Mouse (Mus musculus) right cerebral cortex, adult 18-20 months (tissue): ENCODE data around the gene Pknox2.
A peak's percentile ranks its signal among the peaks of the same experiment; 100 is the strongest.

ENCODE experiments used
- DNase-seq: peaks from one replicate; pipeline ENCODE4 v3.0.0; 2022; ENCODE audit warnings: mixed read lengths

The Pknox2 gene

DNA sequence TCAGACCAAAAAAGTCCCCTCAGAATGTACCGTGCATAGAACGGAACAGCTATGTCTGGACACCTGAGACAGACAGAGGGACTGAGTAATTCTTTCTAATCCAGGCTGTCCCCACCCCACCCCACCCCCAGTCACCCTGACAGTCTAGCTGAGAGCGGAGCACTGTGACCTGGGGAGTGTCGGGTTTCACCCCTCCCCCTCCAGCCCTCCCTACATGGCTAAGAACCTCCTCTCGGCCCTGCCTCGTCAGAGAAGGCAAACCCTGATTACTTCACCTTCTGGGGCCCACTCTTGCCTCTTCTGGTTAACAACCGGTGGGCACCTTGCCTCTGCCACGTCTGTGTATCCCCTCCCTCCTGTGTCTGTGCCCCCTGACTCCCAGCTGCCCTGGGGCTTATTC is 7.7 kb downstream of the Pknox2 start:
- DNase-seq: no peak

DNA sequence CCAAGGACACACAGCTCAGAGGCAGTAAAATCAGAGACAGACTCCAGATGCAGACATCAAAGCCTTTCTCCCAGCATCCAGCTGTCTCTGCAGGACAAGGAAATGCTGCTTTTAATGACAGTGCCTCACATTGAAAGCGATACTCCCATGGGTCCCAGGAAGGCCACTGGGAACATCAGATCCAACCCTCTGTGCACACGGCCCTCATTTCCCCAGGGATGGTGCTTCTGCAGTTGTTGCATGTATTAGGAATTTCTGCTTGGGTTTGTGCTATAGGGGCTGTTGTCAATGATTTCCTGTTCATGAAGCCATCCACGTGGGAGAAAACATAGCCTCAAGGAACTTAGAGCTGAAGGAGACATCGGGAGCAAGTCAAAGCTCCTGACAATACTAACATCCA is 8.3 kb downstream of the Pknox2 start:
- no peak for DNase-seq

DNA sequence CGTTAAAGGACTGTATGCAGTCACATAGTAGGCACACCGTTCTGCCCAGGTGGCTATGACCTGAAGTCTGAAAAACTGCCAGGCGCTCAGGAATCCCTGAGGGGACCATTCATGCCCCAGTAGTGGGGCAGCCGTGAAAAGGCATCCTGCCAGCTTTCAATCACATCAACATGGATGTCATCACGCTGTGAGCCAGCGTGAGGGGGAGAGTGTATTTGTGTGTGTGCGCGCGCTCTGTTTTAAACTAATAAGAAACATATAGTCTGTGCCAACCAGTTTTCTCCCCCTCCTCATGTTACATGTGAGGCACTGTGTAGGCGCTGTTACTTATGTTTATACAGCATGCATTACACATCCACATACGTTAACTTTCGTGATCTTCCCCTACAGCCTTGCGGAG is 10.9 kb downstream of the Pknox2 start:
- no peak for DNase-seq

DNA sequence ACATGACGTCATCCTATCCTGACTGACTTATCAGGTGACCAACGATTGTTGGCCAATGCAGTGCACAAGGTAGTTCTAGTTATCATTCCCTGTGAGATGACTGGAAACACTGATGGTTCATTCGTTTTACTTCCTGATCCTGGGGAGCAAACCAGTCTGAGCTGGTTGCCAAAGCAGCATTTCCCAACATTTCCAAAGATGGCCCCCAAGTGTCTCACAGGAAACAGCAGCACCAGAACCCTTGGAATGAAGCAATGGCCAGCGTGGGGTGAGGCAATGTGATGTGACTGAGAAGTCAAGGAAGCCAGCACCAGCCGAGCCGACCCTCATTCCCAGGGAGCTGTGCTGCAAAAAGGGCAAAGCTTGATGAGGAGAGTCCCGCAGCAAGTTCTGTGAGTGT is 13.7 kb downstream of the Pknox2 start:
- no peak for DNase-seq

DNA sequence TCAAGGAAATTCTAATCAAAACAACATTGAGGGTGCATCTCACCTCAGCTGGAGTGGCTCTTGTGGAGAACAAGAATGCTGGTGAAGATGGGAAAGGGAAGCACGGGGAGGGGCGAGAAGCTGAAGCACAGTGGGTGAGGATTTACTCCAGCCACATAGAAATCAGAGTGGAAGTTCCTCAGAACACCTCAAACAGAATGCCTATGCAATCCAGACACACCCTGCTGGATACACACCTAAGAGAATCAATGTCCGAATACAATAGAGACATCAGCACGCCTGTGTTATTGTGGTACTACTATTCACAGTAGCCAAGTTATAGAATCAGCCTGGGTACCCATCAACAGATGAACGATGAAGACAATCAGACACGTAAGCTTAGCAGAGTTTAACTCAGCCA is 18.2 kb downstream of the Pknox2 start:
- DNase-seq: no peak

DNA sequence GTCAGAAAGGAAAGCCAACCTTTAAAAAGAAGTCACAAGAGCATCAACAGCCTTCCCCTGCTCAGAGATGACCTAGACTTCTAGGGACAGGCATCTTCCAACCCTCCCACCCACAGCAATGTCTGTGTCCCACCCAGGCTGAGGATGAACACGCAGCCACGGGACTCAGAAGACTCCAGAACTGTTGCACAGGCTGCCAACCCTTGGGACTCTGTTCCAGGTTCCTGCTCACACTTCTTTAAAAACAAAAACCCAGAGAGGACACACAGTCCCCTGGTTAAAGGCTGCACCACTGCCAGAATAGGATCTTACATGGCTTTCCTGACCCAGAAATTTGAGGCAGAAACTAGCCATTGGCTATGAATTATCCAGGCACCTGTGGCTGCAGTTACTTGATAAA is 21.0 kb downstream of the Pknox2 start:
- DNase-seq: no peak

DNA sequence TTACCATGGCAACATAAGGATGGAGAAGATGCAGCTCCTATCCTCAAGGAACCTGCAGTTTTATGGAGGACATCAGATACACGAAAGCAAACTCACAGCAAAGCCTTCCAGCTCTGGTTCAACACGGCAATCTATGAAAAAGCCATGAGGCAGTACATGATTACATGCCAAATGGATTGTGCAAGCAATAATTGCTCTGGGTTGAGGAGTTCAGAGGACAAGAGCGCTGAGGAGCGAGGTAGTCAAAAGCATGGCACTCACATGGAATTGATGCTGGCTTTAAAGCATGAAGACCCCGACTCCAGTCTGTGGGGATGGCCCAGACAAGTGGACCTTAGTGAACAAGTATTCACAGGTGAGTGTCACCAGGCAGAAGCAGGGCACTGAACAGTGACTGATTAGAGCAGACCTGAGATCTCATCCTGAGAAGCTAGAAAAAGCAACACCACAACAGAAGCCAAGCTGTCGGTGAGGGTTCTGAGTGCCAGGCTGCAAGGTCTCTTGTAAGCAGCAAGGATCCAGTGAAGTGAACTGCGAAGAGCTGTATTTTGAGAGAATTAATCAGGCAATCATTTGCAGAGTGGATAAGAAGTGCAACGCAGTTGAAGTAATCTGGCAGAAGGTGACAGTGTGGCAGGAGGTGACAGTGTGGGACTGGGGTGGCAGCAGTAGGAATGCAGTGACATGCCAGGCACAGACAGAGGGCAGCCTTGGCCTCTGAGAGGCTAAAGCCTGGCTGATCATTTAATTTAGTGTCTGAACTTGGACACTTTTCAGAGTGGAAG is 22.3 kb downstream of the Pknox2 start:
- no peak for DNase-seq

DNA sequence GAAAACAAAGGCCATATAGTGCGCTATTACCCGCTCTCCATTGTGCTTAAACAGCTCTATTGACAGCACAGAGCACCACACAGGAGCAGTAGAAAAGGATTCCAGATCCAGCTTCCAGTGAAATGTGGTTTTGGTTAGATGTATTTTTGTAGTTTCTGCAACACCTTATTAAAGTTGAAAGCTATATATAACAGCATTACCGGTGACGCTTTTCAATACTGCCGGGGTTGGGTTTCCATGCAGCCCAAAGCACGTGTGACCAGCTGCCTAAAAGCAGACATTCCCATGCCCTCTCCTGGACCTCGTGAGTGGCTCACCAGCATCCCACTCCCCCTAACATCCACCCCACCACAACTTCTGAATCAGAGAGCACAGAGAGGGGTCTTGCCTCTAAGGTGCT is 23.8 kb downstream of the Pknox2 start:
- no peak for DNase-seq

DNA sequence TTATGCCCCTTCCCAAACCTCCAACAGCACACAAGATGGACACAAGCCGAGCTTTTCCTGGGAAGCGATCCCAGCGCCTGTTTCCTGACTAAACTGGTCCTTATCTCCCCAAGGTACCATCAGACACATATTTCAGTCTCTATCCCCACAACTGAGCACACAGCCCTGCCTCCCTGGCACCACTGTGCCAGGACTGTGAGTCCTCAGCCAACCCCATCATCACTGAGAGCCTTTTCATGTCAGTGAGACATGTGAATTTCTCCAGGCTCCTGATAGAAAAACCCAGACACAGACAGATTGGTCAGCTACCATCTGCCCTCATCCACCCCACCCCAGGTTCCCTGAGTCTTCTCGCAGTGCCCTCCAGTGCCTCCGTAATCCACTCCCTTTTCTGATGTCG is 24.2 kb downstream of the Pknox2 start:
- no peak for DNase-seq

DNA sequence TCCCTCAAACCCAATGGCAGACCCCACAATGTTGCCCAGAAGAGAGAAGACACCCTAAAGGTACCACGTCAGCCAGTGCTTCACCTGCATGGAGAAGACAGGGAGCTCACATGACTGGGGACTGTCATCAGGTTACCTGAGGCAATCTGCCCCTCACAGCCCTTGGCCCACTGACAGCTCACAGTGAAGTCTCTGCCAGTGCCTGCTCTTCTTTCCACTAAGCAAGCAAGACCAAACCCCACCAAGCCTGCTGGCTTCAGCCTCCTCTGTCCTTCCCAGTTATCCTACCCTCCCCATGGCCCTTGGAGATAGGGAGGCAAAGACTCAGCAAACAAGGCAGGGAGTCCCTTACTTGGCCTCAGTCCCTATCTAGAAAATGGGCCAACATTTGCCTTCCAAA is 24.8 kb downstream of the Pknox2 start:
- DNase-seq: no peak

DNA sequence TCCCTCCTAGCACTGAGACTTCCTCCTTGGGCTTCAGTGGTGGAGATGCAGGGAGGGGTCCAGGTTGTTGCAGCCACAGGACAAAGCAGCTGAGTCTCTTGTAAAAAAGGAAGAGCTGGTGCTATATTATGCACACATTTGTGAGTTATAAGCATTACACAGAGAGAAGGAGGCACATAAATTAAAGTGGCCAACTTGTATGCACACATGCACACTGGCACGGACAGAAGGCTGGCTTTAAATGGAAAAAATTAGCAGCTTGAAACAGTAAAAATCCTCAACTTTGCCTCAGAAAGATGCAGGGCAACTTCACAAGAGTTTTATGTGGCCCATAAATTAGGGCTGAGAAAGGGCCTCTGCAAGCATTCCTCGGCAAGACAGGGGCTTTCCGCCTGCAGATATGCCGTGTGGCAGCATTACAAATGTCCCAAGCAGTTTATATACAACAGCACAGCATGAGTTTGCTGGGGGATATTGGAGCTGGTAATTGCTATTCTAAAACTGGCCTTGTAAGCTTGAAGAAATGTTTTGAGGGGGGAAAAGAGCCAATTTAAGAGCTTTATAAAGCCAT is 25.4 kb downstream of the Pknox2 start:
- no peak for DNase-seq

DNA sequence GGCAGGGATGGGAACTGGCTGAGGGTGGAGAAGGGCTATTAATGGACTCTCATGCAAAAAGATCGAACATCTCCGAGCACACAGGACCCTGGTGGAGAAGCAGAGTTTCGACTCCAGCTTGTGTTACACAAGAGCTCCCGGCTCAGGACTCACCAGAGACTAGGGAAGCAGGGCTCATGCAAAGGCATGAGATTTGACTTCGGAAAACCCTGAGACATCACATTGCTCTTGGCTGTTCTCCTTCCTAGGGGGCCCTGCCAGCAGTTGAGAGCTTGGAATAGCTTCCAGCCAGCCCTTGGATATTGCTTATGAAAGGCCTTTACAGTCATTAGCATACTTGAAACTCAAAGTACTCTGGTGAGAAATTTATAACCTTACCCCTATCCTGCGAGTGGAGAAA is 26.4 kb downstream of the Pknox2 start:
- no peak for DNase-seq

DNA sequence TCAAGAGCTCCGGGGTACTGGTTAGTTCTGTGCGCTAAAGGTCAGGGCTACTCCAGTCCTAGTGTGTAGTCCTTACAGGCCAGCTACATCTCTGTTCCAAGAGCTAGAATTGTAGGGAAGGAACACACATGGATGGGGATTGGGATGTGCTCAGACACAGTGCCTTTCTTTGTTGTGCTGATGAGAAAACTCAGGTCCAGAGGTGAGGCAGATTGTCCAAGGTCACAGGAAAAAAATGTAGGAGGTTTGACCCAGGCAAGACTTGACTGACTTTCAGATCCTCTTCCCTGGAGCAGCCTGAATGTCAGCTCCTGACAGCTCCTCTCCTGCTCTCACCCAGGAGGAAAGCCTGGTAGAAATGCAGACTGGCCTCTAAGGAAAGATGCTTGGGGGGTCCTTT is 29.7 kb downstream of the Pknox2 start:
- DNase-seq: no peak

DNA sequence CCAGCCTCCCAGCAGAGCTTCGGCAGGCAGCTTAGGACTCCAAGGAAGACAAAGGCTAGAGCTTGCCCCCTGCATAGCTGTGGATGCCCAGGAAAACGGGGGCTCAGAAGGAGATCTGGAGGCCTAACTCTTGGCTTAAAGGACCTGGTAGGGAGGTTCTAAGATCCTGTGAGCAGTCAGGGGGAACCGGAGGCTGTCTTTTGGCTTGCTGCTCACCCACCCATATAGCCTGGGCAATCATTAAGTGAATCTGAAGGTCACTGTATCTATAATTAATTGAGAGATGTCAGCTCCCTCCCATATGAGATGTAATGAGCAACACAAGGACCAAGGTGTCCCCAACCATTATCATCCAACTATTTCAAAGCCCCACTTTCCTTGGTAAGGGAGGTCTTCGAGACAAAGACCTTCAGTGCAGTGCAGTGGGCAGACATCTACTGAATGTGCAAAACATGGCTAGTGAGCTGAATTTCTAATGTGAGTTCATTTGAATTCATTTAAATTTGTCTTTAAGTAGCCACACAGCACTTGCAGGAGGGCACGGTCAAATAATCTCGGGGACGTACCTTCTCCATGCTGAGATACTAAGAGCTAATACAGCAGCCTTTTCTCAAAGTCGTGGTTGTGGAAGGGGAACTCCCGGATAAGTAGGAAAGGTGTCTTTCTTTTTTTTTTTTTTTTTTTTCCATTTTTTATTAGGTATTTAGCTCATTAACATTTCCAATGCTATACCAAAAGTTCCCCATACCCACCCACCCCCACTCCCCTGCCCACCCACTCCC is 30.4 kb downstream of the Pknox2 start:
- no peak for DNase-seq

DNA sequence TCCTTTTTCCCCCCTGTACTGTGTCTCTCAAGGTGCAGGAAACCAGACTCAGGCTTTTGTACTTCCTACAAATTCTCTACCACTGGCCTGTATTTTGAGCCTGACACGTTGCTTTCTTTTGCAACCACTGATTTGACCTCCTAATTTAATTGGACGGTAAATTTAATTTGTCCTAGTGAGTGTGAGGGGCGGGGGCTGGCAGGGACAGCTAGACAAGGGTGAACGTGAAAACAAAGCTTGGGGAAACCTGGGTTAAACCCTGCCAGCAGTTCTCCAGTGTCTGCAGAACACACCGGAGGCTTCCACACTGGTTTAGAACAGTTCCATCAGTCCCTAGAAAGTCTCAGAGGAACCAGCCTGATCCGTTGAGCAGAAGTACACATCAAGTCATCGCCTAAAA is 31.4 kb downstream of the Pknox2 start:
- DNase-seq: no peak

DNA sequence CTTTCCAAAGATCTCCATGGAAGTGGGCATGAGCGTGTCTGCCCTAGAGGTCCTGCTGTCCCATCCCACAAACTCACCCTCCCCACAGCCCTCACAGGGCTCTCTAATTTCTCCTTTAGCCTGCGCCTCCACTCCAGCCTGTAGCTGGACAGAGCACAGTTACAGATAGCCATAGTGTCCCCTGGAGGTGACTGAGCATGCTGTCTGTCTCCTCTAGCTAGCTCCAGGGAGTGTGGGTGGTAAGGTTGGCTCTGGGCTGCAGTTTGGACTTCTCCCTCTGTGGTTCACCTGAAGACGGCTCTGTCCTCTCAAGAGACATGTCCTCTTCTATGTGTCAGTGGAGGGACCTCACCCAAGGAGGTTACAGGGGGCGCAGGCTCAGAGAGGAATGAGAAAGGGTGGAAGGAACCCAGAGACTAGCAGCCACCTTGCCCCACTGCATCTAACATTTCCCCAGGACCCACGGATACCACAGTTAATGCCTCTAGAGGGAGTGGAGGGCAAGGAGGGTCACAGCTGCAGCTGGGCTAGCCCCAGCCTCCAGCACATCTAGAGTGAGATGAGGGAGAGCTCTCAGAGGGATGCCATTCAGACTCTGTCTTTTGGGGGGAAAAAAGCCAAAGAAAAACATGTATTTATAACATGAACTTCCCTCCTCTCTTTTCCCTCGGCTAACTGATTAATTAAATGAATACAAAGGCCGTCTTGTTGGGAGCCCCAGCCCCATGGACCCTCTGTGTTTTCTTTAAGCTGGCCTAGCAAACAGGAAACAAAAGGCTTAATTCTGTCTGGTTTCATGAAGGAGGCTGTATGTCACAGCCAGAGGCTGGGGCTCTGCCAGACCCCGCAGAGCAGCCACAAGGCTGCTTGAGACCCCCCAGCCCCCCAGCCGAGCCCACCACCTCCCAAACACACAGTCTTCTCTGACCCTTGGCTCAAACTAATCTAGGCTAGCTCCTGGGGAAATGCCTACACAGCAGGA is 32.6 kb downstream of the Pknox2 start:
- no peak for DNase-seq

DNA sequence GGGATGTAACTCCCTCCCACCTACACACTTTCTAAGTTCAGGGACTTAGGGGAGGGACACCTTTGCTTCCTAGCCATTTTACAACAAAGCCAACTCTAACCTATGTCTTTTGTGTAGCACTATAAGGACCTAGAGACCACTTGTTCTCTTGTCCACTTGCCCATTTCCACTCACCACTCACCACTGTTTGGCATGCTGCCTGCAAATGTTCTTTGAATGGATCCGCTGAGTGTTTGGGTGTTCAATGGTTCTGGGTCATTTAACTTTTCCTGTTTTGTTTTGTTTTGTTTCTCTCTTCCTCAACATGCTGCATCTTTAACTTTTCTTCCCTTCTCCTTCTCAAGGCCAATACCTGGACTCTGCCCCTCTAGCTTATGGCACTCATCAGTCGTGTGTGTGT is 39.7 kb downstream of the Pknox2 start:
- DNase-seq: no peak

DNA sequence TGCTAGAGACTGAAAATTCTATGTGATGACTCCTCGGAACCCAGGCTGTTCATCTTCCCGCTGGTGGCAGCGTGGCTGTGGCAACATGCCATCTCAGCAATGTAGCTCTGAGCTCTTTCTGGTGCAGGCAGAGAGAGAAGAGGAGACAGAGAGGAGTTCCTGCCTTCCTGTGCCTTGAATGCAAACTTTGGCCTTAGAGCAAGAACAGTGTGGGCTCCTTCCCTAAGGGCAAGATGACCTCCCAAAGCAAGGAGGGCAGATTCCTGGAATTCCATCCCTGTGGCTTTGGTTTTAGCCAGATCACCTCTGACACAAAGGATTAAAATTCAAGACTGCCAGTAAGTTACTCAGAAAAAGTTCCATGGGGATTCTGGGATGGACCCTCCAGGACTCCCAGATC is 40.4 kb downstream of the Pknox2 start:
- peak; percentile 33 for DNase-seq

DNA sequence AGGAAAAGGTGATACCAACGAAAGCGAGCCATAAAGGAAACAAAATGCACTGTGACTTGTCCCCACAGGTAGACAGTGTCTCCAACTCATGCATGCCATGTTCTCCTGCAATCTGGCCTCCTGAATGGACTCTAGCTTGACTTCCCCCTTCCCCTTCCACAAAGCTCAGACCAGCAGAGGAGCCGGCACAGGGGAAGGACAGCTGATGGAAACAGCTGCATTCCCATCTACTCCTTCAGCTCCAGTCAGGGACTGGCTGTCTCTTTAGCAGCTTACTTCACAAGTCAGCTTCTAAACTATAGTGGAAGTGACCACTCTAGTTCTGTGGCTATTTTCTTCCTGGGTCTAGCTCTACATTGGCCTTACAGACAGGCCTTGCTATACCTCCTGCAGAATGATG is 43.0 kb downstream of the Pknox2 start:
- no peak for DNase-seq

DNA sequence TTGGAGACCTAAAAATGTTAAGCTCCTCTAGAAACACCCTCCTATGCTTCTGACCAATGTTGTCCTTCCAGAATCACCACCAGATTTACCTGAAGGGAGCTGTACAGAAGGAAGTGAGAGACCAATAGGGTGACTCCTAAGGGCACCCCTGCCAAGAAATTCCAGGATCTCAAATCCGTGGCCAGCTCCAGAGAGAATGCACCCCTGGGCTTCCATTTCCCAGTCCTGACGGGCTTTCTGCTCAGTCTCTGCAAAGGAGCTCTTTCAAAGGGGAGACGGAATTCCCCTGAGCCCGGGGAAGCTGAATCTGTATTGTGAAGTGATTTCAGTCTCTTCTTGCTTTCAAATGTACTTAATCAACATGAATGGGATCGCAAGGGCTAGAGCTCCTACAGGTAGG is 43.4 kb downstream of the Pknox2 start:
- DNase-seq: no peak

DNA sequence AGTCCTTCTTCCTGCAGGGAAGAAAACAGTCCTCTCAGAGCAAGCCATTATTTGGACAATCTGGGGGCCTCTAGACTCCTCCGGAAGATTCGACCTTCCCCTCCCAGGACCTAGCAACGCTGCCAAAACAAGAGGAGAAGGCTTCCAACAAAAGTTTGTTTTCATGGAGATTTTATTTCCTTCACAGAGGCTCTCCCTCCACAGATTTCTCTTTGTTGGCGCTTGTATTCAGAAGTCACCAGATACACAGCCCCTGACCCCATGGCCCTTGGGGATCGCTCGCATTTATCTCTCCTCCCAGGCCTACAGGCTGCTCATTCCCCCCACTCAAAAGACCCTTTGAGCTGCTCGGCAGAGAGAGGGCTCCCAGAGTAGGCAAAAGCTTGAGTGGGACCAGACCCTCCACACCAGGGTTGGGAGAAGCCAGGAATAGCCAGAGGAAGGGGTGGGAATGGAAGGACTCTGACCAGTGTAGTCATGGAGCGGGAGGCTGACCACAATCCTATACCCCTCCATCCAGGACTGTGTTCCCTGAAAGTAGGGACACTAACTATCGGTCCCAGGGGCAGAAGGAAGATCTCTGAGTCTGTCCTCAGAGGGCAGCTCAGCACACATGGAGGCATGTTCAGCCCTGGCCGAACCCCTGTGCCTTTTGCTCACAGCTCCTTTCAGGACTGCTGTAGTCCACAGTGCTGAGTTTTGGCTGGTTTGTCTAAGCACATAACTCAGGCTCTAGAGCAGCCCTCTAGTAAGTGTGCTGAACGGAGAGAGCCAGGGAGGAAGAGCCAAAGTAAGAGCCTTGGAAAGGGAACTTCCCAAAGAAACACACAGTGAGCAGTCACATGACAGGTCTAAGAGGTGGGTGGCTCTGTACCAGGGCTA is 45.9 kb downstream of the Pknox2 start:
- no peak for DNase-seq

DNA sequence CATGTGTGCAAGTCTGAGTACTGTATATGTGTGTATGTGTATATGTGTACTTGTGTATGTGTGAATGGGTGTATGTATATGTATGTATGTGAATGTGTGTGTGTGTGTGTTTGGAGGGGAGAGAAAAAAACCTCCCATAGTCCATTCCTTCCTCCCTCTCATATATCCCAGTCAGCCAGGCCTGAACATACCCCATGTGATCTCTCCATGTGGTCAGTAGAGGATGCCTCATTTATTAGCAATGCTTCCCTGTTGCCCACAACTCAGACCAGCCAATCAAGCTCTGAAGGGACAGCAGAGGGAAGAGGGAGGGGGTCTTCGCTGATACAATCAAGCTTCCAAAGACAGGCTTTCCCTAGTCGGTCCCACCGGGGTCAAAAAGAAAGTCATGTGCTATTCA is 47.6 kb downstream of the Pknox2 start:
- DNase-seq: no peak
